Mouse (Mus musculus) G1E (cell line): ENCODE measurements around the gene Cux1. TPM values are rescaled to one million over a fixed set of nuclear protein-coding genes. Genes with fewer than 3 reads are reported as not detected.

Source experiments
- ATAC-seq: 2 replicates; pipeline ENCODE4 v1.8.0; 2016; ENCODE audit warnings: mild to moderate bottlenecking; ENCODE audit not compliant: insufficient number of reproducible peaks, poor library complexity, low FRiP score, severe bottlenecking; ENCODE audit errors: extremely low read depth
- DNase-seq: peaks from one replicate; pipeline ENCODE4 v3.0.0; 2012; ENCODE audit warnings: low spot score
- H3K27me3 ChIP-seq: 2 replicates; pipeline ENCODE4 v1.6.1; 2012; ENCODE audit warnings: mild to moderate bottlenecking, low read length, inconsistent platforms; ENCODE audit not compliant: insufficient read depth
- H3K36me3 ChIP-seq: replicated peaks from 2 replicates; pipeline ENCODE3; 2012; ENCODE audit warnings: mild to moderate bottlenecking, inconsistent platforms
- H3K4me1 ChIP-seq: 2 replicates; pipeline ENCODE4 v1.6.1; 2012; ENCODE audit warnings: low read depth, low read length, inconsistent platforms, mixed read lengths; ENCODE audit not compliant: insufficient read depth
- H3K4me3 ChIP-seq: 2 replicates; pipeline ENCODE4 v1.5.1; 2012; ENCODE audit warnings: low read depth, mild to moderate bottlenecking, inconsistent platforms, low read length, moderate library complexity, mixed read lengths
- H3K9me3 ChIP-seq: replicated peaks from 2 replicates; pipeline ENCODE4 v1.6.1; 2012; ENCODE audit warnings: inconsistent platforms
- CTCF ChIP-seq: IDR thresholded peaks from 2 replicates; pipeline ENCODE4 v1.5.1; 2012; ENCODE audit warnings: low read depth, low read length, inconsistent platforms, mixed read lengths
- GATA1 ChIP-seq: IDR thresholded peaks from 2 replicates; pipeline ENCODE4 v1.6.1; 2012; ENCODE audit warnings: borderline replicate concordance, low read length, inconsistent platforms, mixed read lengths
- GATA2 ChIP-seq: IDR thresholded peaks from 2 replicates; pipeline ENCODE4 v1.6.1; 2012; ENCODE audit warnings: low read depth, low read length, inconsistent platforms, borderline replicate concordance
- POLR2AphosphoS5 ChIP-seq: IDR thresholded peaks from 2 replicates; pipeline ENCODE4 v1.6.1; 2012; ENCODE audit warnings: low read depth, low read length, inconsistent platforms; ENCODE audit not compliant: insufficient replicate concordance
- TAL1 ChIP-seq: conservative IDR thresholded peaks from 2 replicates; pipeline ENCODE4 v1.6.1; 2012; ENCODE audit warnings: low read depth, low read length, inconsistent platforms, mixed read lengths
- polyA plus RNA-seq: library from polyadenylated mRNA; stranded (reverse); fragments of >175 nt; gene quantifications from 2 replicates; pipeline ENCODE4 v1.2.3, GENCODE M21; 2012
- total RNA-seq, 2 experiments: library from RNA; stranded (forward) in 1 of 2; stranded (reverse) in 1 of 2; fragments of 200-1000 nt in 1 of 2; fragments of >200 nt in 1 of 2; fragmentation: Nextera tagmentation in 1 of 2; gene quantifications; 2 replicates each; pipeline ENCODE4 v1.2.3; 2014 to 2017

Cux1 gene
- total and polyA plus RNA-seq, 3 experiments: 0.03 to 0.11 TPM; not detected in 1

GRCm38 (mm10) chr5:136583256-136583655, 16.0 kb upstream of the Cux1 start:
- no peaks in the 10 kb centered on the region for H3K36me3 ChIP-seq
- TF ChIP-seq CTCF (no peak), TAL1 (no peak), POLR2AphosphoS5 (no peak), GATA2 (no peak), GATA1 (no peak)
- no peak for ATAC-seq
- H3K27me3 ChIP-seq: peaks cover 2% of the 10 kb centered on the region; the same call in 1 of the 2 replicates
- H3K9me3 ChIP-seq: no peaks in the 10 kb centered on the region
- H3K4me1 ChIP-seq: no peaks in the 10 kb centered on the region
- H3K4me3 ChIP-seq: no peak overlapping the region
- no peak for DNase-seq

GRCm38 (mm10) chr5:136582201-136582600, 14.9 kb upstream of the Cux1 start:
- Histone ChIP-seq H3K36me3 (no peaks in the 10 kb centered on the region), H3K4me3 (no peak overlapping the region), H3K4me1 (no peaks in the 10 kb centered on the region), H3K27me3 (peaks cover 2% of the 10 kb centered on the region; the same call in 1 of the 2 replicates), H3K9me3 (no peaks in the 10 kb centered on the region)
- ATAC-seq: no peak
- TF ChIP-seq POLR2AphosphoS5: no peak
- no peak for TF ChIP-seq TAL1
- no peak for TF ChIP-seq GATA2
- no peak for TF ChIP-seq GATA1
- DNase-seq: no peak

- Histone ChIP-seq H3K4me3 (no peak overlapping the region), H3K27me3 (peaks cover 2% of the 10 kb centered on the region; the same call in 1 of the 2 replicates), H3K36me3 (no peaks in the 10 kb centered on the region), H3K4me1 (no peaks in the 10 kb centered on the region), H3K9me3 (no peaks in the 10 kb centered on the region)
- ATAC-seq (no peak), DNase-seq (no peak)
- no peak for TF ChIP-seq GATA1
- no peak for TF ChIP-seq TAL1
- TF ChIP-seq POLR2AphosphoS5: no peak
- TF ChIP-seq GATA2: no peak
Measured at GRCm38 (mm10) chr5:136581625-136582024, 14.3 kb upstream of the Cux1 start.

GRCm38 (mm10) chr5:136581166-136581565, 13.9 kb upstream of the Cux1 start:
- H3K4me3 ChIP-seq: no peak overlapping the region
- ATAC-seq (no peak), DNase-seq (no peak)
- TF ChIP-seq POLR2AphosphoS5: no peak
- no peak for TF ChIP-seq GATA2
- TF ChIP-seq GATA1: no peak
- no peak for TF ChIP-seq CTCF
- TF ChIP-seq TAL1: no peak
- H3K9me3 ChIP-seq: no peaks in the 10 kb centered on the region
- no peaks in the 10 kb centered on the region for H3K4me1 ChIP-seq
- H3K36me3 ChIP-seq: no peaks in the 10 kb centered on the region
- H3K27me3 ChIP-seq: peaks cover 2% of the 10 kb centered on the region; the same call in 1 of the 2 replicates

- peaks cover 2% of the 10 kb centered on the region; the same call in 1 of the 2 replicates for H3K27me3 ChIP-seq
- no peaks in the 10 kb centered on the region for H3K4me1 ChIP-seq
- H3K36me3 ChIP-seq: no peaks in the 10 kb centered on the region
- no peak for ATAC-seq
- no peak overlapping the region for H3K4me3 ChIP-seq
- no peak for DNase-seq
- TF ChIP-seq GATA1 (no peak), CTCF (no peak), TAL1 (no peak), GATA2 (no peak)
- no peaks in the 10 kb centered on the region for H3K9me3 ChIP-seq
Measured at GRCm38 (mm10) chr5:136578201-136578600, 10.9 kb upstream of the Cux1 start.

- H3K4me1 ChIP-seq: no peaks in the 10 kb centered on the region
- TF ChIP-seq GATA1: no peak
- TF ChIP-seq CTCF: no peak
- TF ChIP-seq POLR2AphosphoS5: no peak
- no peak for TF ChIP-seq GATA2
- no peak for TF ChIP-seq TAL1
- peaks cover 3% of the 10 kb centered on the region; the same call in 1 of the 2 replicates for H3K27me3 ChIP-seq
- no peak for DNase-seq
- H3K36me3 ChIP-seq: no peaks in the 10 kb centered on the region
- no peak overlapping the region for H3K4me3 ChIP-seq
- peaks cover 35% of the 10 kb centered on the region for H3K9me3 ChIP-seq
- ATAC-seq: no peak
Measured at GRCm38 (mm10) chr5:136570171-136570570, 2.9 kb upstream of the Cux1 start.
